Mouse (Mus musculus) embryo, embryonic 11.5 days (tissue): Measurements from ENCODE around the gene Tgfb3.
A peak's percentile ranks its signal among the peaks of the same experiment; 100 is the strongest.

Source experiments
- DNase-seq: peaks from one replicate; pipeline ENCODE4 v3.0.0-alpha.2; 2012; ENCODE audit warnings: low read depth, low spot score

The Tgfb3 gene

DNA sequence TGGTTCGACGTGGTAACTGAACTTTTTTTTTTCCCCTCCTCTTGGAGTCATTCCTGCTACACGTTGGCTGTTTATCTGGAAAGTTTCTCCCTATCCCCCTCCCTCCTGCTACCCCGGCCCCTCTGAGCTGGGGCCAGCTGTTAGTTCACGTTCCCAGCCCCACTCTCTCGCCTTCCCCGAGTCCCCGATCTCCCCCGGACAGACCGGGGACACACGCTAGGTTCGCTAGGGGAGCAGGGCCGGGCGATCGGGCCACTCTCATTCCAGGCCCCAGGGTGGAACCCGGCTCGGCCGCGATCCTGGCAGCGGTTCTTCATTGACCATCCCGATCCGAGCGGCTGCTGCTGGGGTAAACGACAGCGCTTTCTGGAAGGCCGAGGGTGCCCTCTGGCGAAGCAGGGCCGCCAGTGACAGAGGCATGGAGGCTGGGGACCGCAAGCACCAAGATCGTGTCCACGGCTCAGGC is 394 bp upstream of the Tgfb3 start:
- DNase-seq: peak; percentile 82

DNA sequence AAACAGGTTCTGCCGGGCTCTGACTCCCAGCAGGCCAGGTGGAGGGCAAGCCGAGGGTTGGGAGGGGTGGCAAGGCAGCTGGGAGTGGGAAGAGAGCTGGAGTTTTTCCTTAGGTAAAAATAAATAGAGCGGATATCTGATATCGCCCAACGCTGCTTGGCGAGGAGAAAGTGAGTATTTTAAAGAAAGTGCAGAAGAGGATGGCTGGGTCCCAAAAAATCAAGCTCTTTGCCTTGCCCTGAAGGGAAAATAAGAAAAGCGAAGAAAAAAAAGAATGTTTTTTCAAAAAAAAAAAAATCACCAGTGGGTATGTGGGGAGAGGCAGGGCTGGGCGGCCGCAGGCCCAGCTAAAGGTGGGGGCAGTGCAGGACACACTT is 677 bp downstream of the Tgfb3 start:
- DNase-seq: no peak

DNA sequence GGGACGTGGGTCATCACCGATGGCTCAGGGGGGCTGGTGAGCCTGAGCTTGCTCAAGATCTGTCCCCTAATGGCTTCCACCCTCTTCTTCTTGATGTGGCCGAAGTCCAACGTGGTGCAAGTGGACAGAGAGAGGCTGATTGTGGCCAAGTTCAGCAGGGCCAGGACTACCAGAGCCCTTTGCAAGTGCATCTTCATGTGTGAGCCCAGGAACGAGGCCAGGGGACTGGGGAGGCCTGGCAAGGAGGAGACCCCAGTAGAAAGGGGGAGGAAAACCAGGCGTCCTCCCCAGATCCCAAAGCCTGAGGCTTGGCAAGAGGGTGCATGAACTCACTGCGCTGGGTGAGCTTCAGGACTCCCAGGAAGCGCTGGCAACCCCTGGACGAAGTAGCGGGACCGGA is 1.1 kb downstream of the Tgfb3 start:
- DNase-seq: no peak

- DNase-seq: no peak
Observed at GRCm38 (mm10) chr12:86077322-86077721, 1.5 kb downstream of the Tgfb3 start.

DNA sequence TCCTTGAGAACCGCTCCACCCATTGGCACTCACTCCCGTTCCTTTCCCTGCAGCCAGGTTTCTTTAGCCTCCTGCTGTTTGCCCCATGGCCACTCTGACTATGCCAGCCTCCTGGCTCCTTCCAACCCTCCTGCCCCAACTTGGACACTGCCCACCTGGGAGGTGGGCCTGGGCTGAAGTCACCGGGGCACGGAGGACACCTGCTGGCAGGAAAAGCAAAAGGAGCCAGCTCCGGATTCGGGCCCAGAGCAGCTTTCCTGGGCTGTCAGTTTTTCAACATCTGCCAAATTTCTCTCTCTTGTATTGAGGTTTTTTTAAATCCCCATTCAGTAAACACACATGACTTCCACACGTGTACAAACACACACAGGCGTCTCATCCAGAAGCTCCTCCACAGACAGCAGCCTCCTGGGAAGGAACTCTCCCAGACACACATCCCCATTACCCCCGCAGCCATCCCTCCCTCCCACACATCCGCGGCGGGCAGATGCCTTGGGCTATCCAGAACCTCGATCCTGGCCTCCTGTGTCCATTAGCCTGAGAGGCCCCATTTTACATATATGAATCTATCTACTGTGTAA is 2.4 kb downstream of the Tgfb3 start:
- DNase-seq: no peak

GRCm38 (mm10) chr12:86075358-86075757 is 3.5 kb downstream of the Tgfb3 start:
- DNase-seq: no peak

GRCm38 (mm10) chr12:86074681-86075080 is 4.2 kb downstream of the Tgfb3 start:
- DNase-seq: no peak

- no peak for DNase-seq
Observed at GRCm38 (mm10) chr12:86071432-86071831, 7.4 kb downstream of the Tgfb3 start.

GRCm38 (mm10) chr12:86064796-86065195 is 14.0 kb downstream of the Tgfb3 start:
- no peak for DNase-seq

DNA sequence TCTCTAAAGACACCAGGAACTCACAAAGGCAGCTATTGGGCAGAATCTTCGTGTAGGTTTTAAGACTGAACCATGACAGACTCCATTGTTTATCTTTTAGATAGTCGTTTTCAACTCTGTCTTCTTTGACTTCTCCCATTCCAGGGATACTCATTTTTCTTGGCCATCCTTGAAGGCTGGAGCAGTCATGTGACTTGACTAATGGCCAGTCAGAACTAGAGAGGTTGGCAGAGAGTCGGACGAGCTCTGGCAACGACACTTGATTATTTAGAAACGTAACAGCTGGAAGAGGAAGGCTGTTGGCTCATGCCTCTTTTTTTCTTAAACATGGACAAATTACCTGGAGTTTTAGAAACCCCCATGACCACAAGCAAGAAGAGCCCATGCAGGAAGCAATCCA is 19.5 kb downstream of the Tgfb3 start:
- no peak for DNase-seq

DNA sequence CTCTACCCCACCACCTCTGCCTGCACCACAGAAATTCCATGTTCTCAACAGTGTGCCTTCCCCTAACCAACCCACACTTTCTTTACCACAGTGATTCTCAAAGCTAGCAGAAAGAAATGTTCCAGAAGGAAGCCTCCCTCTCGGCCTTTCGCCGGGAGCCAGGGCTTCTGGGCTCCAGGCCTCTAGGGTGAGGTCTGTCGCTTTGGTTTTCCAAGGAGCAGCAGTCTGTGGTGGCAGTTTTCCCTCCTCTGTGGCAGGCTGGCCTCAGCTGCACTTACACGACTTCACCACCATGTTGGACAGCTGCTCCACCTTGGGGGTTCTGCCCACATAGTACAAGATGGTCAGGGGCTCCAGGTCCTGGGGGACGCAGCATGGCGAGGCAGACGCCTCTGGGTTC is 21.3 kb downstream of the Tgfb3 start:
- no peak for DNase-seq

DNA sequence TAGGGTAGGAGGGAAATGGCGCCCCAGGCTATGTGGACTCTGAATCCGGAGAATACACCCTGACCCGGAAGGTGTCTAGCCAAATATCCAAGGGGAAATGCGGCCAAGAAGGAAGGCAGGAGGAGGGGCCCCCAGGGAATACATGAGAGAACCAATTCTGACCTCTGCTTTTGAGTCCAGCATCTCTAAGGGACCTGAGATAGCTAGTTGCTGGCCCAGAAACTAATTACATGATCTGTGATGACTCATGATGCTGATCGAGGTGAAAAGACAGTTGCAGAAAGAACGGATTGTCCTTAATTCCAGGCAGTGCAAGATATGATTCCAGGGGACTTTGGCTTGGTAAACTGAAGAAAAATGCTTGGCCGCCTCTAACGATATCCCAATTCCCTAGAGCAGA is 21.9 kb downstream of the Tgfb3 start:
- DNase-seq: no peak

DNA sequence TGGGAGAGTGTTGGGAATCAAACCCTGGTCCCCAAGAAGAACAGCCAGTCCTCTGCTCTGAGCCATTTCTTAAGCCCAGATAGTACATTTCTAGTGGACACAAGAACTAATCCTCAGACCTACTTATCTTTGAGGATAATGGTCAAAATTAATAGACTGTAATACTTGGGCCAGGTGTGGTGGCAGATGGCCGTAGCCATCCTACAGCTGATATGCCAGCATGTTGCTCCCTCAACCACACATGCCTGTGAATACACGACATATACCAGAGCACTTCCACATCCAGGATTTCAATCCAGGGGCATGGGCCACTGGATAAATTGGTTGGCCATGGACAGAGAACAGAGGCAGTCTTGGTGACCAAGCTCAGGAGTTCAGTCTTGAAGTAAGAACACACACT is 23.5 kb downstream of the Tgfb3 start:
- DNase-seq: no peak

GRCm38 (mm10) chr12:86051477-86051876 is 27.4 kb downstream of the Tgfb3 start:
- DNase-seq: no peak

- no peak for DNase-seq
Observed at GRCm38 (mm10) chr12:86049813-86050212, 29.0 kb downstream of the Tgfb3 start.

- no peak for DNase-seq
Observed at GRCm38 (mm10) chr12:86047376-86047775, 31.5 kb downstream of the Tgfb3 start.

DNA sequence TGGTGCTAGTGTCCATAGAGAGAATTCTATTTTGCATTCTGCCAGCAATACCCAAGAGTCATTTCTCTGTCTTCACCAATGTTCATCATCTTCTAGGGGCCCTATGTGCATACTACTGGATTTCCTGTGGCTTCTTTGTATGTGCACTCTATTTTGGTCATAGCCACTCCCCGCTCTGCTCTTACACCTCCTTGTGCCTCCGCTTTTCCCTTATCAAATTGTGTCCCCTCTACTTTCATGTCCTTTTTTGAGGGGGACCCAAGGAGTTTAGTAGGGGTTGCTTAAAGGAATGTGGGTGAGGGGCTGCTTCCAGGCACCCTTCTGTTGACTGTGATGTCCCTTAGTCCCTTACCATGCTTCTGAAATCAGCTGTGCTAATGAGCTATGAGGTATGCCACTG is 32.1 kb downstream of the Tgfb3 start:
- DNase-seq: no peak

DNA sequence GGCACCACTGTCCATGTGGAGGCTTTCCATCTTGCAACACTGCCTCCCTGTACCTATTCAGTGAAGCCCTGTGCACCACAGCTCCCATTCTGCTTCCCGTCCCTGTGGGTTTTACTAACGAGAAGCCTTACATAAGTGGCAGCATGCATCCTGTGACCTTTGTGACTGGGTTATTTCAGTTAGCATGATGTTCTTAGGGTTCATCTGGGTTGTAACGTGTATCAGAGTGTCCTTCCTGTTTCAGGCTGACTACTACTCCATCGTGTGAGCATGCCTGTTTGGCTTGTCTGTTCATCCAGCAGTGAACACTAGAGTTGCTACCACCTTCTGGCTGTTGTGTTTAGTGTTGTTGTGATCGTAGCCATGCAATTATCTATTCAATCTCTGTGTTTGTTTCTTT is 32.7 kb downstream of the Tgfb3 start:
- no peak for DNase-seq

GRCm38 (mm10) chr12:86039751-86040150 is 39.1 kb downstream of the Tgfb3 start:
- no peak for DNase-seq

DNA sequence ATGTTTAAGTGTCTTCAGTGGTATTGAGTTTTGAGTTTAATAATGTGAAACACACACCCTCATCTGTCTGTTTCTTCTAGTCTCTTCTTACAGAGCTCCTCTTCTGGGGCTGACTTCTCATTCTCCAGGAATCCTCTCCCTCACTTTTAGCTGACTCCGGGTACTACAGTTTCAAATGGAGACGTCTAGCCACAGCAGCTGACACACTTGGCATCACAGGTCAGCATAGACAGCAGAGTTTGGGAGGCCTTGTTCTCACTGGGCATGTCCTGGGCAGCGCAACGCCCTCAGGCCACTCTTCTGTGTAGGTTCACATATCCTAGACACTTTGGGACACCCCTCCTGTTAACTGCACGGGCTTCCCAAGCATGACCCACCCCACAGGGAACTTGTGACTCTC is 39.8 kb downstream of the Tgfb3 start:
- no peak for DNase-seq

DNA sequence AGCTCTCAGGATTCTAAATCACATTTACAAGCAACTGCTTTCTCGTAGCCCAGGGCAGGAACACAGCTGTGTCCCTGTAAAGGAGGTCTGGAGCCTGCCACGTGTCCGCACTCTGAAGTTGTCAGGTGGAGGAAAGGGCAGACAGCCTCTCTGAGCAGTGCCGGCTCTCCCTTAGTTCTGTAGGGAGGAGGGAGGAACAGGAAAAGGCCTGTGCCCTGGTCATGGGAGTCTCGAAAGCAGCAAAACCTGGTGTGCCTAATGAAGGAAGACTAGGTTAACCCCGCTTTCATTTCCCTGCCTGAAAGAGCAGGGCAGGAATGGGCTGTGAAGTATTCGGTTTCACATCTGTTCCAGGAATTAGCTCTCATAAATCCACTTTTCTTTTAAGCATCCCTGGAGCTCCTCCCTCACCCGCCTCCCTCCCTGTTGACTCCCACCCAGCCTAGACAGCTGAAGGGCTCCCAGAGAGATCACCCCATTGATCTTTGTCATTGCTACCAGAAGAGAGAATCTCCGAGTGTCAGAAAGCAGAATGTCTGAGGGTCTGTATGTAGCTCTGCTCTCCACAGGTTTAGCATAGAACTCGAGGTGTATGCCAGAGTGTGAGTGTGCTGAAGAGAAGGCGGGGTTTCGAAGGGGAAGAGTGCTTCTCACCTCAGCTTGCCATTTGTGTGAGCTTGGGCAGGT is 41.5 kb downstream of the Tgfb3 start:
- DNase-seq: peak; percentile 53

GRCm38 (mm10) chr12:86036368-86037166 is 42.3 kb downstream of the Tgfb3 start:
- DNase-seq: no peak

GRCm38 (mm10) chr12:86035586-86035985 is 43.3 kb downstream of the Tgfb3 start:
- DNase-seq: no peak
